Mouse (Mus musculus) stomach, postnatal 0 days (tissue): ENCODE measurements around the gene Atp8b4.

Experiments
- CTCF ChIP-seq: IDR thresholded peaks from 2 replicates; pipeline ENCODE4 v1.5.1; 2016; ENCODE audit warnings: antibody characterized with exemption, low read depth, mild to moderate bottlenecking, moderate library complexity
- EP300 ChIP-seq: optimal IDR thresholded peaks from 2 replicates; pipeline ENCODE3; 2016; ENCODE audit warnings: antibody characterized with exemption

DNA sequence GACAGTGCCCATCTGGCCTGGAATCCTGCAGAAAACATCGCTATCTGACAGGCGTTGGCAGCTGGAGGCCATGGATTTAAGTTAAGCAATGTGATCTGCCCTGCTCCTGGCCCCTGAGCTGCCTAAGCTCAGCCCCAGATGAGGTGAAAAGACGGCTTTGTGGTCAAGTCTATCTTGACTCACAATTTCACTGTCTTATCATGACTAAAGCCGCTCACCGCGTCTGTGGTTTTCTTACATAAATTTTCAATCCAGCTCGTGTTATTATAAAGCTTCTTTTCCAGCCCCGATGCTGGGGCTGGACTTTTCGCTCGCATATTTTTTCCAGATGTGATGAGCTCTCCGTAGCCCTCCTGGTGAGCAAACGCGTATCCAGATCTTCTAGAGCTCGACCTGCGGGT, 177.8 kb downstream of the Atp8b4 start:
- TF ChIP-seq CTCF, result no peak
- TF ChIP-seq EP300, result no peak
